Mouse (Mus musculus): ENCODE results near the gene Tspan14. TPM values are rescaled to one million over a fixed set of nuclear protein-coding genes. Genes with fewer than 3 reads are reported as not detected.

Gene Tspan14
- polyA plus RNA-seq, 1 experiment, result 22.8 TPM

DNA sequence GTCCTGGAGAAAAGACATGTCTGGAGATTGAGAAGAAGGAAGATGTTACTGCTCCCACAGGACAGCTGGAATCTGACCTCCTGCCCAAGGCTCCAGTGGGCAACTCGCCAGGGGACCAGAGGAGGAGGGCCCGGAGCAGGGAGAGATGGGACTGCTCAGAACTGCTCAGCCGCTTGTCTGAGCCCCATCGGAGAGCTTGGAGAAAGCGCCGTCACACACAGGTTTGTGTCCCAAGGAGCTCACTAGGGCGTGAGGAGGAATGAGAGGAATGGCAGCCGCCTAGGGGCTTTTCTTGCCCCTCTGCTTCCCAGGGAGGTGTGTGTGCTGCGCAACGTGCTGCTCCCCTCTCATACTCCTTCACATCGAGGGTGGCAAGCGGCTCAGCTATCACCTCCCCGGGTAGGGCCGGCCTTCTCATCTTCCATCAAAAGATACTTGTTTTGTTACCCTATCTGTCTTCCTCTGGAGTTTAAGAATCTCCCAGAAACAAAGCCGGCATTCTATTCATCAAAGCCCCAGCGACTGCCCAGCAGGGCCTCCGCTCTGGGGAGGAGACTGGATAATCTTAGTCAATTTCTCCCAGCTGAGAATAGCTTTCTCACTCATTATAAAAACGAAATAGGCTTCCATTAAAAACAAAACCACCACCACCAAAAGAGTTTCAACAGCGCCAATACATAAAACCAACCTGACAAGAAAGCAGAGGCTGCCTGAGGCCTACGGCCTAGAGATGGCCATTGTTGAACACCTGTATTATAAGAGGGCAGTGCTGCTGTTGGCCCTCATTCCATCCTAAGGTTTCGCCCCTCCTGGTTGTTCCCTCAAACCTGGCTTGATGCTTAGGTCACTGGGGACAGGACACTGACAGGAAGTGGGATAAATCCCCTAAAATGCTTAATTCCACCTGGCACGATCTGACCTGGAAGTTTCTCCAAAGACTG is 37.9 kb upstream of the Tspan14 start:
- TF ChIP-seq GATA1 (IDR thresholded peaks at IDR 0.05; ENCODE audit: borderline replicate concordance, low read length) (no peak), FLI1 (IDR thresholded peaks at IDR 0.05; ENCODE audit: low read length) (no peak)
- no peaks in the 10 kb centered on the region for H3K27me3 ChIP-seq (replicated peaks)
- peaks cover 37% of the 10 kb centered on the region for H3K4me1 ChIP-seq
- peaks cover 43% of the 10 kb centered on the region for H3K36me3 ChIP-seq (replicated peaks; ENCODE audit: low read length)
- H3K9me3 ChIP-seq, result no peaks in the 10 kb centered on the region
- no peak overlapping the region for H3K4me3 ChIP-seq (replicated peaks)

DNA sequence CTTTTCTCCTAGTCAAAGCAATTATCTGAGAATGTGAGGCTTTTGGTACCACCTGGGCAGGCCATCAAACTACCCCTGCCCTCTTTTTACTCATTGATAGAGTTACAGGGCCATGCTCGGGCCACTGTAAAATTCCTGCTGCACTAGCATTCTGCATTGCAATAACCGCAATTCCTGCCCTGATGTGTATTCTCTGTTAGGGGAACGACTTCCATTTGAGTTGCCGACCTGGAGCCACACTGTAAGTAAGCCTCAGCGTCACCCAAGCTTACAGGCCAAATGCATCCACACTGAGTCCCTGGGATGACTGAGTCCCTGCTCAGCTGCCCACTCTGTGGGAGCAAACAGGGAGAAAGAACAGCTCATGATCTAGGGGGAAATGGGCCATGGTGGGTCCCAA is 35.0 kb upstream of the Tspan14 start:
- TF ChIP-seq FLI1 (IDR thresholded peaks at IDR 0.05; ENCODE audit: low read length) (no peak), GATA1 (IDR thresholded peaks at IDR 0.05; ENCODE audit: borderline replicate concordance, low read length) (no peak)
- no peaks in the 10 kb centered on the region for H3K9me3 ChIP-seq
- no peak overlapping the region for H3K4me3 ChIP-seq (replicated peaks)
- H3K4me1 ChIP-seq, result peaks cover 23% of the 10 kb centered on the region
- H3K27me3 ChIP-seq (replicated peaks), result no peaks in the 10 kb centered on the region
- H3K36me3 ChIP-seq (replicated peaks; ENCODE audit: low read length), result peaks cover 66% of the 10 kb centered on the region

DNA sequence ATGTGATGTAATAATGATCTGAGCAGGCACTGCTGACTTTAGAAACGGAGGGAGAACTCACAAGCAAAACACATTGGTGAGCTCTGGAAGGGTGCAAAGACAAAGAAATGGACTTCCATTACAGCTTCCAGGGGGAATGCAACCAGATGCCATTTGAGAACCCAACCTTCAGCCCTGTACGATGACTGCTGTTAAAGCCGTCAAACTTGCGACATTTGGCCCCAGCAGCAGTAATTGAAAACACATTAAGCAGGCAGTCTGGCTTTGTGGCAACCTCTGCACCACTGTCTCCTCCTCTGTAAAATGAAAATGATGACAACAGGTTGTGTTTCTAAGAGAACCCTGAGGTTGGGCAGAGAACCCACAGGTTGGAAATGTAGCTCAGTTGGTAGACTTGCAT is 34.2 kb upstream of the Tspan14 start:
- Histone ChIP-seq H3K4me1 (peaks cover 21% of the 10 kb centered on the region), H3K27me3 (replicated peaks) (no peaks in the 10 kb centered on the region), H3K9me3 (no peaks in the 10 kb centered on the region), H3K36me3 (replicated peaks; ENCODE audit: low read length) (peaks cover 71% of the 10 kb centered on the region), H3K4me3 (replicated peaks) (no peak overlapping the region)
- TF ChIP-seq GATA1 (IDR thresholded peaks at IDR 0.05; ENCODE audit: borderline replicate concordance, low read length) (no peak), FLI1 (IDR thresholded peaks at IDR 0.05; ENCODE audit: low read length) (no peak)

DNA sequence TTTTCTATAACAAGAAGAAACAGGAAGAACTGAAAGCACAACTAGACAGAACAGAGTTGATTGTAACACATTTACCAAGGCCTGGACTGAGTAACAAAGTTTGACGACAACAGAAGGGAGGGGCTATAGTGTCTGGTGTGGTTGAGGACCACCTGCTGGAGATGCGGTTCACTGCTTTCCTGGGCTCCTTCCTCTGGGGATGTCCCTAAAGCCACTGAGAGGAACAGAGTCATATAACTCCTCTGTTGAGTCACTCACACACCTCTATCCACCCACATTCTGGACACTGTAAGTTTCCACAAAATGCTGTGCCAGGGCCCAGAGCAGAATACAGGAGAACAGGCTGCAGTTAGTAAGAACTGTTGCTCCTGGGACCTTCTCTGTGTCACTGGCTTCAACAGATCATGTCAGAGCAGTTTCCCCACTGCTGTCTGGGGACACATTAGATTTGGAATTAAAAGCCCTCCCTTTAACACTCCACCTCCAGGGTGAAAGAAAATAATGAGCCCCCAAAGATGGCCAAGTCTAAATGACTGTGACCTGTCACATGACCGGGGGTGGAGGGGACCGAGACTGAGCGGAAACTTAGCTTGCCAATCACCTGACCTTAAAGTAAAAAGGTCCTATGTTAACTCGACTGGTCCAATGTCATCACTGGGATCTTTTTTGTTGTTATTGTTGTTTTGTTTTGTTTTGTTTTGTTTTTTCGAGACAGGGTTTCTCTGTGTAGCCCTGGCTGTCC is 33.5 kb upstream of the Tspan14 start:
- Histone ChIP-seq H3K4me3 (replicated peaks) (no peak overlapping the region), H3K9me3 (no peaks in the 10 kb centered on the region), H3K36me3 (replicated peaks; ENCODE audit: low read length) (peaks cover 73% of the 10 kb centered on the region), H3K4me1 (peaks cover 27% of the 10 kb centered on the region), H3K27me3 (replicated peaks) (no peaks in the 10 kb centered on the region)
- TF ChIP-seq FLI1 (IDR thresholded peaks at IDR 0.05; ENCODE audit: low read length) (no peak), GATA1 (IDR thresholded peaks at IDR 0.05; ENCODE audit: borderline replicate concordance, low read length) (no peak)

DNA sequence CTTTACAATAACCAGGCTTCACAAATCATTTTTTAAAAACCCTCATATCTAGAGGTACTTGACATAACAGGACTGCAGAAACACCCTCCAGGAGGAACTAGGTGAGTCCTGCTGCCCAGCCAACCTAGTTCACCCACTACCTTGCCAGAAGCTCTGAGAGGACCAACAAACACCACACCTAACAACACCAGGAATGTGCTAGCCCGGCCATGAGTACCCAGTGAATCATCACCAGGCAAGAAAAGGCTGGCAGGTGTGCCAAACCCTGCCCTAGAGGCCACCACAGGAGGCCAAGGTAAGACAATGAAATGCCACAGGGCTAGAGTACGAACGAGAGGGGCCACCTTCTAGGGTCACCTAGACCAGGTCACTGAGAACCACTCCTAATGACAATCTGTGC is 29.6 kb upstream of the Tspan14 start:
- TF ChIP-seq GATA1 (IDR thresholded peaks at IDR 0.05; ENCODE audit: borderline replicate concordance, low read length) (no peak), FLI1 (IDR thresholded peaks at IDR 0.05; ENCODE audit: low read length) (no peak)
- no peaks in the 10 kb centered on the region for H3K27me3 ChIP-seq (replicated peaks)
- peaks cover 57% of the 10 kb centered on the region for H3K36me3 ChIP-seq (replicated peaks; ENCODE audit: low read length)
- H3K9me3 ChIP-seq, result no peaks in the 10 kb centered on the region
- H3K4me1 ChIP-seq, result peaks cover 46% of the 10 kb centered on the region
- H3K4me3 ChIP-seq (replicated peaks), result no peak overlapping the region

DNA sequence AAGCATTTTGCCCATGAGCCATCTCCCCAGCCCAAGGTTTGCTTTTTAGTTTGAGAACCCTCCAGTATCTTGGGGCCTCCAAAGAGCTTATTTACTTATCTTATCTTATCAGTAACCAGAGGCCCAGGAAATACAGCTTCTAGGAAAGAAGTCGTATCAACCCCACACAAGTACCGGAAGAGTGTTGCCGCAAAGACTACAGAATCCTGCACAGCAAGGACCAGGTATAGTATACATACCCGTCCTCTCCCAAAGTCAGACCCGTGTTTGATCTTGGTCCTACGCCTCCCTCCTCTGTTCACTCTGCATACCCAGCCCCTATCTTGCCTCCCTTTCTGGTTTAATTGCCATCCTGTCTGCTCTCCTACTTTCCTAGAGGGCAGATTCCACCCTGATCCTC is 25.9 kb upstream of the Tspan14 start:
- peak overlapping the region; percentile 64 for H3K4me3 ChIP-seq (replicated peaks)
- TF ChIP-seq FLI1 (IDR thresholded peaks at IDR 0.05; ENCODE audit: low read length), result no peak
- TF ChIP-seq GATA1 (IDR thresholded peaks at IDR 0.05; ENCODE audit: borderline replicate concordance, low read length), result no peak
- H3K36me3 ChIP-seq (replicated peaks; ENCODE audit: low read length), result peaks cover 25% of the 10 kb centered on the region
- H3K27me3 ChIP-seq (replicated peaks), result no peaks in the 10 kb centered on the region
- no peaks in the 10 kb centered on the region for H3K9me3 ChIP-seq
- H3K4me1 ChIP-seq, result peaks cover 68% of the 10 kb centered on the region

DNA sequence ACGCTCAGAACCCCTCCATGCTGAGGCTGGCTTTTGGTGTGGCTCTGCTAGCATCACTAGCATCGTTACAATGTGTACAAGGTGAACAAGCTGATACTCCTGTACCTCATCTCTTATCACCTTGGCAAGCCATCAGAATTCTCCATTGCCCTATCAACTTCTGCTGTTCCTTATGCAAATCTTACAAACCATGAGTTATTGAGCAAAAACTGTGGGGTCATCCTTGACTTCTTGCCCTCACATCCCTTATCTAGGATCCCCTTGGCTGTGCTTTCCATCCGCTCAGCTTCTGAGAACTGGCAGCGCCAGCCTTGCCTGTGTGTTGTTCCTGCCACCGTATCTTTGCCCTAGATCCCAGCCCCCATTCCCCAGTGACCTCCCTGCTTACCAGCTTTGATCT is 22.2 kb upstream of the Tspan14 start:
- Histone ChIP-seq H3K36me3 (replicated peaks; ENCODE audit: low read length) (no peaks in the 10 kb centered on the region), H3K4me1 (peaks cover 53% of the 10 kb centered on the region), H3K4me3 (replicated peaks) (peak overlapping the region; percentile 46), H3K9me3 (no peaks in the 10 kb centered on the region), H3K27me3 (replicated peaks) (no peaks in the 10 kb centered on the region)
- TF ChIP-seq FLI1 (IDR thresholded peaks at IDR 0.05; ENCODE audit: low read length) (no peak), GATA1 (IDR thresholded peaks at IDR 0.05; ENCODE audit: borderline replicate concordance, low read length) (0 out of 3 replicates have a peak, but pooled peaks have one; percentile 27)

DNA sequence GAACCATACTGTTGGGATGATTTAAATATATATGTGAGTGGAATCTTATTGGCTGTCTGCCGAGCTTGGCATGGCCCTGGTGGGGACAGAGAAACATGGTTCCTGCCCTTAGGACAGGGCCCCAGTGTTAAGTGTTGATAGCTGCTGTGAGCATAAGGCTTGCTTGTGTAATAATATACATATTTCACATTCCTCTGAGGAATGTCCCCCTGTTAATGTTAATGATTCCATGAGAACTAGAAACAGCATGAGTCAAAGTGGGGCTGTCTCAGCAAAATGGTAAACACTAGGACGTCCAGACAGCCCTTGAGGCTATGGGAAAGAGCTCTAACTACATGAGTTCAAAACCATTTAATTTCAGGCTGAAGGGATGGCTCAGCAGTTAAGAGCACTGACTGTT is 20.6 kb upstream of the Tspan14 start:
- Histone ChIP-seq H3K36me3 (replicated peaks; ENCODE audit: low read length) (no peaks in the 10 kb centered on the region), H3K4me3 (replicated peaks) (no peak overlapping the region), H3K4me1 (peaks cover 43% of the 10 kb centered on the region), H3K9me3 (no peaks in the 10 kb centered on the region), H3K27me3 (replicated peaks) (no peaks in the 10 kb centered on the region)
- no peak for TF ChIP-seq GATA1 (IDR thresholded peaks at IDR 0.05; ENCODE audit: borderline replicate concordance, low read length)
- no peak for TF ChIP-seq FLI1 (IDR thresholded peaks at IDR 0.05; ENCODE audit: low read length)

DNA sequence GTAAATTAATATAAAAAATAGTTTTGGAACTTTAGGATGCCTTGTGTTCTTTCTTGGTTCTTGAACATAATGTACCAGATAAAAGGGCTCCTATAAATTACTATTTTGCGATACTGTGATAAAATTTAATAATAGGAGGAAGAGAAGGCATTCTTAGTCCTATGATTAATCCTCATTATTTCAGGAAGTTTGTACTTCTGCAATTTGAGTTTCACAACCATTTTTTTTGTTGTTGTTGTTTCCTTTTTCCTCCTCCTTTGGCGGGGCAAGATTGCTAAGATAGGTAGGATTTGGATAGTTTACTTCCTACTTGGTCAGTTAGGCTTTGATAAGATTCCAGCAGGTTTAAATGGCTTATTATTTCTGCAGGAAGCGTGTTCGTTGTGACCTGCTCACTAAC is 19.0 kb upstream of the Tspan14 start:
- H3K36me3 ChIP-seq (replicated peaks; ENCODE audit: low read length), result no peaks in the 10 kb centered on the region
- no peaks in the 10 kb centered on the region for H3K27me3 ChIP-seq (replicated peaks)
- TF ChIP-seq FLI1 (IDR thresholded peaks at IDR 0.05; ENCODE audit: low read length) (no peak), GATA1 (IDR thresholded peaks at IDR 0.05; ENCODE audit: borderline replicate concordance, low read length) (no peak)
- H3K4me1 ChIP-seq, result peaks cover 34% of the 10 kb centered on the region
- H3K4me3 ChIP-seq (replicated peaks), result no peak overlapping the region
- no peaks in the 10 kb centered on the region for H3K9me3 ChIP-seq

DNA sequence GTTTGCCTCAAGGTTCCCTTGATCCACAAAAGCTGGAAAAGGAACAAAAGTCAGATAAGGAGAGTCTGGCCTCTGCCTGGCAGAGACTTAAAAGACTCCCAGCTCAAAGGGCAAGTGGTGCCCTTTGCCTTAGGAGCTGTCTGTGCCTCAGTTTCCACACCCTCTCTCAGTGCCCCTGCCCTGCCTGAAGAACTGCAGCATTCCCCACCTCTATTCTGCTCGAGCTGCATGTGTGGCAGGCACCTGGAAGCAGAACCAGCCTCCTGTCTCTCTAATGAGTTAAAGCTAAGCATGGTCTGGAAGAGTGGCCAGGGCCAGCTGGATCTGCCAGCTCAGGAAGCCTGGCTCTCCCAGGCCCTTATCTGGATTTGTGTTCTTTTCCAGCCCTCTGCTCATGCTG is 13.1 kb upstream of the Tspan14 start:
- H3K4me1 ChIP-seq, result peaks cover 39% of the 10 kb centered on the region
- no peaks in the 10 kb centered on the region for H3K9me3 ChIP-seq
- H3K27me3 ChIP-seq (replicated peaks), result no peaks in the 10 kb centered on the region
- H3K4me3 ChIP-seq (replicated peaks), result peak overlapping the region; percentile 31
- no peaks in the 10 kb centered on the region for H3K36me3 ChIP-seq (replicated peaks; ENCODE audit: low read length)
- TF ChIP-seq GATA1 (IDR thresholded peaks at IDR 0.05; ENCODE audit: borderline replicate concordance, low read length) (no peak), FLI1 (IDR thresholded peaks at IDR 0.05; ENCODE audit: low read length) (no peak)

Data from megakaryocyte, embryonic 14.5 days (primary cell).